In the genomic region with DNA sequence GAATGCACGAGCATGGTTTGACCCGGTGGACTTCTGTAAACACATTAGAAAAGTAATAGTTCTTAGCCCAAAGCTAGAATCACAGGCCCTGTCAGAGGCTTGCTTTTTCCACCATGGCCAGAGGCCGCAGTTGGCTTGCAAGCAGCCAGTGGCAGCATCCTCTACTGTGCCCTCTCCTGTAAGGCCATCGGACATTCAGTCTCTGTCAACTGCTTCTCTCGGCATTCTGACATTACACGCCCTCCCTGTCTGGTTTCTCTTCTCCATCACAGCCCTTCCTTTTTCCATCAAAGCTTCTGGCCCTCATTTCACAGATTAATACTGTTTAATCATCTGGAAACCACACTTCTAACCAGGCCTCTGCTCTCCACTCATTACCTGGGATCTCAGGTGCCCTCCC, we compare ENCODE assay signal across 14 mouse cellular contexts.
"Had no signal": no experiment of that assay in that cellular context is flagged by ENCODE, and none has a peak within 500 bp of the region (broad histone marks: within the 10 kb centered on the region; RNA-seq: fewer than 3 reads in every experiment).

No protein-coding gene starts in this region.

- H3K9me3 ChIP-seq: liver, embryonic 13.5 days; midbrain, embryonic 12.5 days; neural tube, embryonic 13.5 days had no signal

- DNase-seq: kidney, adult 8-10 months; kidney, postnatal 25 days; liver; liver, embryonic 13.5 days; liver, postnatal 0 days; retina, postnatal 1 day; right cerebral cortex, postnatal 4 days; spleen, adult 18-20 months; thymus, postnatal 4 days had no signal

- H3K27me3 ChIP-seq: liver, embryonic 13.5 days; midbrain, embryonic 12.5 days; neural tube, embryonic 13.5 days had no signal

- H3K4me3 ChIP-seq: left cerebral cortex, adult 2 months; liver, embryonic 13.5 days; midbrain, embryonic 12.5 days; neural tube, embryonic 13.5 days had no signal

- H3K4me2 ChIP-seq: liver, embryonic 13.5 days; midbrain, embryonic 12.5 days; neural tube, embryonic 13.5 days had no signal

- H3K9ac ChIP-seq: liver, embryonic 13.5 days; liver, postnatal 0 days; midbrain, embryonic 12.5 days; neural tube, embryonic 13.5 days had no signal

- ATAC-seq: liver, postnatal 0 days; midbrain, embryonic 16.5 days had no signal

- H3K36me3 ChIP-seq: liver, embryonic 13.5 days; neural tube, embryonic 13.5 days had no signal

- H3K27ac ChIP-seq: left cerebral cortex, adult 2 months; liver, embryonic 13.5 days; macrophage; midbrain, embryonic 12.5 days; neural tube, embryonic 13.5 days had no signal

- H3K4me1 ChIP-seq: liver, embryonic 13.5 days had no signal
